Mouse (Mus musculus) thymus, adult 2 months (tissue): Measurements from ENCODE around the gene Slc25a38.

Experiments used
- CTCF ChIP-seq: fragments of 200-500 bp; IDR thresholded peaks from 2 replicates; pipeline ENCODE4 v1.5.1; 2012; ENCODE audit warnings: mild to moderate bottlenecking, control low read depth, low read length, moderate library complexity, borderline replicate concordance; ENCODE audit not compliant: control insufficient read depth, poor library complexity, insufficient read depth; ENCODE audit errors: extremely low read depth
- POLR2A ChIP-seq: fragments of 200-500 bp; IDR thresholded peaks from 2 replicates; pipeline ENCODE4 v1.6.1; 2012; ENCODE audit warnings: mild to moderate bottlenecking, low read length, control low read depth, moderate library complexity; ENCODE audit not compliant: control insufficient read depth, poor library complexity, insufficient read depth; ENCODE audit errors: extremely low read depth

- TF ChIP-seq CTCF = no peak
- TF ChIP-seq POLR2A = no peak
Measured at GRCm38 (mm10) chr9:120151152-120151551, 41.0 kb downstream of the Slc25a38 start.
